Mouse (Mus musculus) heart, embryonic 16.5 days (tissue): Measurements from ENCODE around the gene Fam240a. TPM values are rescaled to one million over a fixed set of nuclear protein-coding genes. Genes with fewer than 3 reads are reported as not detected.

Source experiments
- ATAC-seq: fragments of 200-750 bp; cut with Nextera tagmentation; replicated peaks from 2 replicates; pipeline ENCODE4 v1.8.0; 2017; ENCODE audit warnings: moderate number of reproducible peaks; ENCODE audit not compliant: insufficient read depth, low FRiP score; ENCODE audit errors: extremely low read depth
- H3K27ac ChIP-seq: fragments of 300-500 bp; sonication (generic); 2 replicates; pipeline ENCODE4 v1.5.1; 2014; ENCODE audit warnings: mild to moderate bottlenecking, low read length, control low read depth, moderate library complexity
- H3K27me3 ChIP-seq: fragments of 300-500 bp; sonication (generic); 2 replicates; pipeline ENCODE4 v1.6.1; 2014; ENCODE audit warnings: low read length, mixed read lengths; ENCODE audit not compliant: control insufficient read depth, insufficient read depth
- H3K36me3 ChIP-seq: fragments of 300-500 bp; sonication (generic); 2 replicates; pipeline ENCODE4 v1.6.1; 2014; ENCODE audit not compliant: control insufficient read depth, insufficient read depth
- H3K4me1 ChIP-seq: fragments of 300-500 bp; sonication (generic); 2 replicates; pipeline ENCODE4 v1.6.1; 2014; ENCODE audit warnings: low read length, mixed read lengths; ENCODE audit not compliant: control insufficient read depth, insufficient read depth
- H3K4me2 ChIP-seq: fragments of 300-500 bp; sonication (generic); 2 replicates; pipeline ENCODE4 v1.6.1; 2014; ENCODE audit warnings: low read depth, mild to moderate bottlenecking, control low read depth, low read length
- H3K4me3 ChIP-seq: fragments of 300-500 bp; sonication (generic); 2 replicates; pipeline ENCODE4 v1.5.1; 2014; ENCODE audit warnings: mild to moderate bottlenecking, control low read depth, low read length
- H3K9ac ChIP-seq: fragments of 300-500 bp; sonication (generic); 2 replicates; pipeline ENCODE4 v1.6.1; 2014; ENCODE audit warnings: low read length, control low read depth
- H3K9me3 ChIP-seq: fragments of 300-500 bp; sonication (generic); replicated peaks from 2 replicates; pipeline ENCODE4 v1.6.1; 2016; ENCODE audit warnings: low read length; ENCODE audit not compliant: control insufficient read depth
- WGBS: fragments of 180-500 bp; shearing (Covaris S2); extraction: QIAGEN DNeasy Blood & Tissue Kit; methylation state at CpG from one replicate; pipeline ENCODE4 v1.1.7; 2014; 5-methylcytosine and 5-hydroxymethylcytosine counted together
- polyA plus RNA-seq: library from polyadenylated mRNA; unstranded; fragments of >200 nt; fragmentation: Nextera tagmentation; extraction: Ambion mirVana; gene quantifications from 2 replicates; pipeline ENCODE4 v1.2.1, GENCODE M21; 2015

The Fam240a gene
- polyA plus RNA-seq, 1 experiment from 2014 or later = not detected

DNA sequence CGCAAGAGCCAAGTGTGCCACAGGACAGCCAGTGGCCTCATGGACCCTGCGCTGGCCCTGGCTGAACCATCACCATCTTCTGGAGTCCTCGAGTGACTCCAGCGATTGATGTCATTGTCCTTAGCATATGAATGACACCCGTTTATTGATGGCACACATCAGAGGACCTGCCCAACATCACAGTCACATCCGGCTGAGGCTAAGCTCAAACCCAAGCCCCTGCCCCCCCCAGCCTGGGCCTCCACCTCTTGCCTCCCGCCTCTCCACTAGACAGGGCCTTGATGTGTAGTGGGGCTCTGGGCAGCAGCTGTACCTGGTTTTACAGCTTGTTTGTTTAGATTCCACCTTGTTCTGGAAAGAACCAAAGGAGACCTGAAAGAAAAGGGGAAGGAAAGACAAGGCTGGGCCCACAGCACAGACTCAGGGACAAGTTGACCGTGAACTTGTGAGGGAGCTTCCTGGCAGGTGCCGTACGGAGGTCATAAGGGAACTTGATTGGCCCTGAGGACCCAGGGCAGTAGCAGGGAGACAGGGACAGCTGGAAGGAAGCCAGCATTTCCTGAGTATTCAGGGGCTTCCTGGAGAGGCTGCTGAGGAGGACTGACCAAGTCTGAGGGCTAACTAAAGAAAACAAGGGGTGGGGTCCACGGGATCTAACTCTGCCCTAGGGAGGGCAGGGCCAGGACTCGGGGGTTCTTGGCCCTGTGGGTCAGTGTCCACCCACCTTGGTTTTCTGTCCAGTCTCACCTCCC lies 25.4 kb downstream of the Fam240a start:
- H3K9me3 ChIP-seq = no peaks in the 10 kb centered on the region
- no peak overlapping the region for H3K4me2 ChIP-seq
- no peak overlapping the region for H3K9ac ChIP-seq
- H3K27me3 ChIP-seq = no peaks in the 10 kb centered on the region
- peaks cover 3% of the 10 kb centered on the region for H3K4me1 ChIP-seq
- H3K4me3 ChIP-seq = no peak overlapping the region
- ATAC-seq = no peak
- H3K36me3 ChIP-seq = no peaks in the 10 kb centered on the region
- no peak overlapping the region for H3K27ac ChIP-seq
- WGBS = 70% methylated on average over 12 of the region's 12 CpGs

- Histone ChIP-seq H3K4me1 (peaks cover 2% of the 10 kb centered on the region; the same call in 1 of the 2 replicates), H3K27ac (no peak overlapping the region), H3K9me3 (no peaks in the 10 kb centered on the region), H3K4me2 (no peak overlapping the region), H3K27me3 (no peaks in the 10 kb centered on the region), H3K36me3 (no peaks in the 10 kb centered on the region), H3K4me3 (no peak overlapping the region), H3K9ac (no peak overlapping the region)
- ATAC-seq = no peak
- 20% methylated on average over 20 of the region's 21 CpGs for WGBS
Observed at GRCm38 (mm10) chr9:110890026-110890783, 26.5 kb downstream of the Fam240a start.

DNA sequence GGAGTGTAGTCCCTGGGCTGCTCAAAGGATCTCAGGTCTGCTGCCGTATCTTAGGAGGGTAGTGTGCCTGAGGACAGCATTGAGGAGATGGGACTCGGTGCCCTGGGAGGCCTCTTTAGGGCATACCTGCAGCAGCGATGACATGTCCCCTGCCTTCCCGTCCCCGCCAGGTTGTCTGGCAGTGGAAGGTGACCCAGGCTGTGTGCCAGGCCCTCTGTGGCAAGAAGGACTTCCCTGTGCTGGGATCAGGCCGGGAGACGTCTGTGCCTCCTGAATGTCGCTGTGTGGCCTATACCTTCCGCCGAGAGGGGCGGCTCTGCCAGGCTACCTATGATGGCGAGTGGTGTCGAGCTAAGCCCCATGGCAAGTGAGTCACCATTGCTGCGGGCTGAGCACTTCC lies 27.7 kb downstream of the Fam240a start:
- Histone ChIP-seq H3K4me3 (no peak overlapping the region), H3K4me1 (peaks cover 2% of the 10 kb centered on the region; the same call in 1 of the 2 replicates), H3K36me3 (no peaks in the 10 kb centered on the region), H3K4me2 (no peak overlapping the region), H3K27ac (no peak overlapping the region), H3K9ac (no peak overlapping the region), H3K9me3 (no peaks in the 10 kb centered on the region), H3K27me3 (no peaks in the 10 kb centered on the region)
- 87% methylated on average over 14 of the region's 14 CpGs for WGBS
- ATAC-seq = no peak

GRCm38 (mm10) chr9:110887388-110888303 lies 29.0 kb downstream of the Fam240a start:
- H3K36me3 ChIP-seq = no peaks in the 10 kb centered on the region
- no peak for ATAC-seq
- H3K9ac ChIP-seq = no peak overlapping the region
- no peaks in the 10 kb centered on the region for H3K27me3 ChIP-seq
- 63% methylated on average over 9 of the region's 9 CpGs for WGBS
- no peaks in the 10 kb centered on the region for H3K9me3 ChIP-seq
- no peak overlapping the region for H3K4me2 ChIP-seq
- no peak overlapping the region for H3K27ac ChIP-seq
- H3K4me1 ChIP-seq = peaks cover 2% of the 10 kb centered on the region; the same call in 1 of the 2 replicates
- no peak overlapping the region for H3K4me3 ChIP-seq

GRCm38 (mm10) chr9:110881953-110882352 lies 34.7 kb downstream of the Fam240a start:
- Histone ChIP-seq H3K27ac (no peak overlapping the region), H3K9ac (no peak overlapping the region), H3K4me3 (no peak overlapping the region), H3K36me3 (no peaks in the 10 kb centered on the region), H3K4me1 (peaks cover 28% of the 10 kb centered on the region), H3K9me3 (no peaks in the 10 kb centered on the region), H3K4me2 (no peak overlapping the region), H3K27me3 (0 out of 2 replicates have a peak, but pooled peaks cover 5% of the 10 kb centered on the region)
- ATAC-seq = no peak
- WGBS = 66% methylated on average over 7 of the region's 7 CpGs

GRCm38 (mm10) chr9:110880772-110881171 lies 35.9 kb downstream of the Fam240a start:
- Histone ChIP-seq H3K4me3 (peak overlapping the region; percentile 68), H3K9ac (peak overlapping the region; percentile 73), H3K27me3 (0 out of 2 replicates have a peak, but pooled peaks cover 5% of the 10 kb centered on the region), H3K4me2 (peak overlapping the region; percentile 91), H3K27ac (no peak overlapping the region), H3K9me3 (no peaks in the 10 kb centered on the region), H3K4me1 (peaks cover 28% of the 10 kb centered on the region), H3K36me3 (no peaks in the 10 kb centered on the region)
- 63% methylated on average over 4 of the region's 4 CpGs for WGBS
- ATAC-seq = no peak

- under 1% methylated on average over 56 of the region's 57 CpGs for WGBS
- Histone ChIP-seq H3K27ac (peak within 1 kb of the TSS; percentile 71), H3K4me1 (peaks cover 28% of the 10 kb centered on the region), H3K9me3 (no peaks in the 10 kb centered on the region), H3K4me2 (peak within 1 kb of the TSS; percentile 91), H3K4me3 (peak within 1 kb of the TSS; percentile 68), H3K9ac (peak within 1 kb of the TSS; percentile 73), H3K36me3 (no peaks in the 10 kb centered on the region), H3K27me3 (0 out of 2 replicates have a peak, but pooled peaks cover 5% of the 10 kb centered on the region)
- ATAC-seq = peak; percentile 75
Observed at GRCm38 (mm10) chr9:110879998-110880561, 36.6 kb downstream of the Fam240a start, which contains the start of gene Tmie. Gene Tmie, minus strand, starts transcription at chr9:110880113.

DNA sequence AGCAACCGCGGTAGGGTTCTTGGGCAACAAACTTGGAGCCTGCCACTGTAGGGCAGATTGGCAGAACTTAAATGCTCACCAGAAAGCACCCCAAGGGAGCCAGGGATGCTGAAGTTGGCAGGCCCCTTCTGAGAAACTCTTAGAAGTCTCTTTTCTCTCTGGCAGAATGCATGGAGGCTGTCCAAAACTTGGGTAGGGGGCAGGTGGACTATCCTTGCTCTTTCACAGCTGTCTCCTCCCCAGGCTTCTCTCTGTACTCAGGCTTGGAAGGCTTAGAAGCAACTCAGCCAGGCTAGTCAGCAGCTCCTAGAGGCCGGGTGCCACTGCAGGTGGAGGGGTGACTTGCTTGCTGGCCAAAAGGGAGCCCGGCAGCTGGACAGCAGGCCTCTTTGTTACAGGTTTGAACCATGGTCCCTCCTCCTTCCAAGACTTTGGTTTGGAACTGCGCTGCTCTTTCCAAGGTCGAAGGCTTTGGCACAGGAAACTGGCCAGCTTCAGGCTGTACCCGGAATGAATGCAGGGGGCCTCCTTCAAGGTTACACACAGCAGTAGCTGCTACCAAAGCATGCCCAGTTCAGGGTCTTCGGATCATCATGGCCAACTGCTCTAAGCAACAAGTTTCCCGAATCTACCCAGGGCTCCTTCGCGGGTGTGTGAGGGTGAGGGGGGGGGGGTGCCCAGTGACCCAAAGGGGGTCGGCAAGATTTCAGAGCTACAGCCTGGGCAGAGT lies 37.3 kb downstream of the Fam240a start, which contains the start of gene Als2cl:
Gene Als2cl, plus strand, starts transcription at position 680 of the 730 bp plus-strand sequence.
- ATAC-seq = peak; percentile 33
- Histone ChIP-seq H3K4me2 (peak within 1 kb of the TSS; percentile 91), H3K9ac (peak within 1 kb of the TSS; percentile 73), H3K36me3 (no peaks in the 10 kb centered on the region), H3K4me3 (peak within 1 kb of the TSS; percentile 68), H3K27me3 (peaks cover 7% of the 10 kb centered on the region; the same call in 1 of the 2 replicates), H3K4me1 (peaks cover 29% of the 10 kb centered on the region), H3K27ac (peak within 1 kb of the TSS; percentile 71), H3K9me3 (no peaks in the 10 kb centered on the region)
- 14% methylated on average over 12 of the region's 12 CpGs for WGBS
